8 mouse cellular contexts compared by ENCODE assay signal in the genomic region with DNA sequence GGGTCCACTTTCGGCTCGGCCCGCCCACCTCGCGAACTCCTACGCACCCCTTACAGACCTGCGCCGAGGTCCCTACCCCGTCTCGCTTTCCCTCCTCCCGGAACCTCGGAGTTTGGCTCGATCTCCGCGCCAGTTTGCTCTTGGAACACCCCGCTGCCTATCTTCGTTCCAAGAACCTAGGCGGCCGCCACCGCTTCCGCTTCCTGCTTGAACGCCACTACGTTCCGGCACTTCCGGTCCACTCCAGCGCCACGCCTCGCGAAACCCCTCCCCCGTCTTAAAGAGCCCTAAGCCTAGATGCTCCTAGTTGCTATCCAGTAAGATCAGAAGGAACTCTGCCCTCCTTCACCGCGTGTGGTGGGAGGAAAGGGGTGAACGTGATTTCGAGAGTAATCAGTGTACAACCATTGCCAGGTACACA. TPM values are rescaled to one million over a fixed set of nuclear protein-coding genes. Genes with fewer than 3 reads are reported as not detected.
A peak's percentile ranks its signal among the peaks of the same experiment; 100 is the strongest.
DNase-seq lines count a peak whose midpoint lies in the region; ATAC-seq lines count a peak whose summit lies in the region.

Gene 2310011J03Rik (minus strand): TSS at position 198 of the 421 bp plus-strand sequence.

- peak within 1 kb of the TSS; percentile 75 for H3K27ac ChIP-seq in hindbrain, embryonic 16.5 days (ENCODE audit: low read depth, low read length)
- H3K27ac ChIP-seq in macrophage, result peak within 1 kb of the TSS; percentile 76

- peak within 1 kb of the TSS; percentile 98 for H3K4me2 ChIP-seq in hindbrain, embryonic 16.5 days (ENCODE audit: low read length)

- DNase-seq in R1 (ENCODE audit: low read depth, low spot score), result peak; percentile 96
- DNase-seq in cerebellum, postnatal 36 days, result peak; percentile 89 to 90
- peak; percentile 94 for DNase-seq in gastrocnemius, adult 18-20 months (ENCODE audit: low spot score)
- peak; percentile 92 to 95 for DNase-seq in left cerebral cortex, adult 18-20 months (ENCODE audit: low spot score in 2 of 2)
- peak; percentile 94 for DNase-seq in right cerebral cortex, adult 18-20 months
- DNase-seq in urinary bladder, postnatal 10 days (ENCODE audit: low spot score), result peak; percentile 68

- peaks cover 24% of the 10 kb centered on the region for H3K36me3 ChIP-seq in hindbrain, embryonic 16.5 days (ENCODE audit: control insufficient read depth, insufficient read depth, low read length)
- H3K36me3 ChIP-seq in macrophage (ENCODE audit: inconsistent target), result no peaks in the 10 kb centered on the region; the same call in 1 of the 2 replicates

- peaks cover 22% of the 10 kb centered on the region for H3K79me2 ChIP-seq in macrophage (ENCODE audit: inconsistent target)

- peak; percentile 65 for ATAC-seq in hindbrain, embryonic 16.5 days

- peak within 1 kb of the TSS; percentile 78 for H3K4me3 ChIP-seq in hindbrain, embryonic 16.5 days (ENCODE audit: low read length)
- peak within 1 kb of the TSS; percentile 90 for H3K4me3 ChIP-seq in macrophage (ENCODE audit: inconsistent target)

- H3K9ac ChIP-seq in hindbrain, embryonic 16.5 days (ENCODE audit: low read depth, low read length), result peak within 1 kb of the TSS; percentile 75

- H3K27me3 ChIP-seq in hindbrain, embryonic 16.5 days (replicated peaks; ENCODE audit: control insufficient read depth, insufficient read depth, low read length), result no peaks in the 10 kb centered on the region

- H3K4me1 ChIP-seq in hindbrain, embryonic 16.5 days (ENCODE audit: control insufficient read depth, insufficient read depth, low read depth, low read length), result peaks cover 19% of the 10 kb centered on the region

- no peaks in the 10 kb centered on the region for H3K9me3 ChIP-seq in hindbrain, embryonic 16.5 days (ENCODE audit: control insufficient read depth, low read length)

- WGBS in hindbrain, embryonic 16.5 days, result under 1% methylated on average over 34 of the region's 34 CpGs
- under 1% methylated on average over 33 of the region's 34 CpGs for WGBS in macrophage (ENCODE audit: missing documents)

RNA-seq across cellular contexts. Expression of gene 2310011J03Rik, which starts in this region (rescaled TPM):
- total RNA-seq in gastrocnemius, adult 18-20 months (2021), result 1 to 10 TPM; 6.8 to 7.1 TPM
- 31.7 and 32.8 TPM in 2 replicates for polyA plus RNA-seq in hindbrain, embryonic 16.5 days (2015; fragmentation: Nextera tagmentation; extraction: Ambion mirVana)
- total RNA-seq in left cerebral cortex, adult 18-20 months (2021), result 10 to 100 TPM; 25.1 to 28.5 TPM
- total RNA-seq in macrophage (2018; cell fraction: chromatin; rRNA removed), result 10 to 100 TPM in 22 of 26 experiments, 1 to 10 TPM in 4; 6.8 to 27.9 (median 18.6) TPM
- total RNA-seq in macrophage (2018; cell fraction: cytosol; rRNA removed), result 10 to 100 TPM; 31.4 to 74.2 (median 50.9) TPM
- total RNA-seq in macrophage (2018; cell fraction: nucleus; rRNA removed), result 10 to 100 TPM; 10.6 to 50.1 (median 29.7) TPM
- 20.5 to 43.3 TPM (median 41.4 TPM) in 3 replicates for polyA plus RNA-seq in macrophage (2018)

Comparison
In these comparisons a context has a peak if more than half of its experiments do, and no peak if none do; other contexts are left out.
1. Peak in every context shown above with its lines: DNase-seq, ATAC-seq, H3K4me3 ChIP-seq and H3K27ac ChIP-seq.